Mouse (Mus musculus) heart, adult 2 months (tissue): ENCODE data around the gene Slc43a2. TPM values are rescaled to one million over a fixed set of nuclear protein-coding genes. Genes with fewer than 3 reads are reported as not detected.

Experiments used
- DNase-seq, 2 experiments: peaks; one replicate each; pipeline ENCODE4 v3.0.0; 2021
- H3K27ac ChIP-seq: fragments of 200-600 bp; 2 replicates; pipeline ENCODE4 v1.8.1; 2022
- H3K27me3 ChIP-seq: fragments of 200-500 bp; 2 replicates; pipeline ENCODE4 v1.6.1; 2012; ENCODE audit warnings: mild to moderate bottlenecking, low read length, inconsistent platforms, mixed read lengths; ENCODE audit not compliant: control insufficient read depth, insufficient read depth
- H3K36me3 ChIP-seq: fragments of 200-500 bp; 2 replicates; pipeline ENCODE4 v1.6.1; 2012; ENCODE audit warnings: low read length, inconsistent platforms; ENCODE audit not compliant: control insufficient read depth, insufficient read depth
- H3K4me1 ChIP-seq: fragments of 200-500 bp; 2 replicates; pipeline ENCODE4 v1.6.1; 2011; ENCODE audit warnings: low read length; ENCODE audit not compliant: control insufficient read depth, insufficient read depth
- H3K4me3 ChIP-seq: fragments of 200-600 bp; 2 replicates; pipeline ENCODE4 v1.8.1; 2022
- H3K79me2 ChIP-seq: fragments of 200-500 bp; replicated peaks from 2 replicates; pipeline ENCODE4 v1.6.1; 2012; ENCODE audit warnings: mild to moderate bottlenecking, inconsistent platforms, low read length, moderate library complexity, mixed read lengths; ENCODE audit not compliant: control insufficient read depth, insufficient read depth
- H3K9ac ChIP-seq: fragments of 200-500 bp; 2 replicates; pipeline ENCODE4 v1.6.1; 2012; ENCODE audit warnings: low read depth, mild to moderate bottlenecking, control low read depth, inconsistent platforms, low read length, mixed read lengths
- CTCF ChIP-seq: fragments of 200-600 bp; IDR thresholded peaks from 2 replicates; pipeline ENCODE4 v1.8.1; 2022; ENCODE audit warnings: antibody characterized with exemption, mild to moderate bottlenecking, moderate library complexity
- EP300 ChIP-seq: fragments of 200-500 bp; IDR thresholded peaks from 2 replicates; pipeline ENCODE4 v1.6.1; 2011; ENCODE audit warnings: low read depth, low read length, control low read depth; ENCODE audit not compliant: insufficient read depth
- POLR2A ChIP-seq: fragments of 200-500 bp; IDR thresholded peaks from 2 replicates; pipeline ENCODE4 v1.6.1; 2011; ENCODE audit warnings: mild to moderate bottlenecking, low read depth, low read length, control low read depth; ENCODE audit not compliant: insufficient read depth
- WGBS: fragments of 180-500 bp; shearing (Covaris S2); methylation state at CpG from one replicate; pipeline ENCODE4 v1.1.7; 2018; 5-methylcytosine and 5-hydroxymethylcytosine counted together
- intact Hi-C: fragments of 180-260 bp; cut with DNase I; formaldehyde crosslinking; loops from one replicate; pipeline ENCODE4 v1.15.1; 2025
- polyA plus RNA-seq: library from polyadenylated mRNA; depleted of rRNA; stranded (reverse); fragments of >200 nt; gene quantifications from 2 replicates; pipeline ENCODE4 v1.2.3, GENCODE M21; 2012
- total RNA-seq, 2 experiments: library from RNA; stranded (reverse); gene quantifications; 2 replicates each; pipeline ENCODE4 v1.2.3; 2021

Gene Slc43a2
- total and polyA plus RNA-seq, 3 experiments = 13.6 to 14.6 (median 13.7) TPM

DNA sequence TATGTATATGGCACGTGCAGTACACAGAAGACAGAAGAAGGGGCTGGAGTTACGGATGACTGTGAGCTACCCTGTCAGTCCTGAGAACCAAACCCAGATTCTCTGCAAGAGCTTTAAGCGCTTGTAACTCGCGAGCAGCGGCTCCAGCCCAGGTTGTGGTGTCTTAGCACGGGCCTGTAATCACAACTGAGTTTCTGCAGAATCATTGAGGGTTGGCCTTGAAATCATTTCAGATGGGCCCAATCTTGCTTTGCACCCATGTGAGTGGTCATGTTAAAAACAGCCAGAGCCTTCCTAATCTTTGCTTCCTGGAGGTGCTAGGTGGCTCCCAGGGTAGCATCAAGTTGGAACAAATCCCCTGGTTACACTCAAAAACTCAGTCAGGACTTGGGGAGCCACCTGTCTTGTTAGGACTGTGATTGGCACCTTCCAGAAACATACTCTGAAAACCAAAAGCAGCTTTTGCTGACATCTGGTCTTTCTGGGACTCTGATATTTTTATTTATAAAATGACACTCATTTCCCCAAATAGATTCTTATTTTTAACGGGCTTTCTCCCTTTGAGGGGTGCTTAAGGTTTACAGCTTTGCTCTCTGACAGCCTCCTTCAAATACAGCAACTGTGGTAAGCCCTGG lies 28.5 kb downstream of the Slc43a2 start:
- Histone ChIP-seq H3K4me1 (peaks cover 10% of the 10 kb centered on the region), H3K9ac (no peak overlapping the region), H3K27ac (no peak overlapping the region), H3K27me3 (no peaks in the 10 kb centered on the region), H3K79me2 (no peaks in the 10 kb centered on the region), H3K4me3 (no peak overlapping the region), H3K36me3 (no peaks in the 10 kb centered on the region)
- DNase-seq = no peak
- intact Hi-C loops = no loop called here
- no peak for TF ChIP-seq POLR2A
- TF ChIP-seq EP300 = no peak
- TF ChIP-seq CTCF = no peak
- 90% methylated on average over 8 of the region's 8 CpGs for WGBS

GRCm38 (mm10) chr11:75560530-75561409 lies 29.3 kb downstream of the Slc43a2 start:
- Histone ChIP-seq H3K27me3 (no peaks in the 10 kb centered on the region), H3K27ac (no peak overlapping the region), H3K4me1 (peaks cover 14% of the 10 kb centered on the region), H3K36me3 (no peaks in the 10 kb centered on the region), H3K4me3 (no peak overlapping the region), H3K9ac (no peak overlapping the region), H3K79me2 (no peaks in the 10 kb centered on the region)
- 83% methylated on average over 14 of the region's 14 CpGs for WGBS
- intact Hi-C loops = no loop called here
- no peak for DNase-seq
- TF ChIP-seq EP300 (no peak), POLR2A (no peak), CTCF (no peak)

DNA sequence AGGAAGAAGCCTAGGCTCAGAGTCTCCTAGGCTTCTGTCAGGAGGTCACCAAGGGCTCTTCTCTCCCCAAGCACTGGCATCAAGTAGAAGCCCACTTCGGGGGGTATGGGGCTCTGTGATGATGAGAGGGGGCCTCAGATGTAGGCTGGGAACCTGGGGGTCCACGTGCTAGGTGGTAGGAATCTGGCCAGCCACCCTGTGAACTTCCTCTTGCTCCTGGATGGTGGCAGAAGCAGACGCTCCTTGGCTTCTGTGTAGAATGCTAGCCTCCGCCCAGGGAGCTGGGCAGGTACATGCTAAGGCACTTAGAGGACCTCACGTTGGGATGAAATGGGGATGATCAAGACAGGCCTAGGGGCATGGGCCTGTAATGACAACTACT lies 29.9 kb downstream of the Slc43a2 start:
- no peaks in the 10 kb centered on the region for H3K27me3 ChIP-seq
- no peak overlapping the region for H3K27ac ChIP-seq
- no peaks in the 10 kb centered on the region for H3K79me2 ChIP-seq
- 88% methylated on average over 5 of the region's 5 CpGs for WGBS
- TF ChIP-seq EP300 (no peak), POLR2A (no peak), CTCF (no peak)
- H3K4me1 ChIP-seq = peaks cover 18% of the 10 kb centered on the region
- no peak overlapping the region for H3K9ac ChIP-seq
- no peaks in the 10 kb centered on the region for H3K36me3 ChIP-seq
- H3K4me3 ChIP-seq = no peak overlapping the region
- DNase-seq = no peak
- intact Hi-C loops = no loop called here

DNA sequence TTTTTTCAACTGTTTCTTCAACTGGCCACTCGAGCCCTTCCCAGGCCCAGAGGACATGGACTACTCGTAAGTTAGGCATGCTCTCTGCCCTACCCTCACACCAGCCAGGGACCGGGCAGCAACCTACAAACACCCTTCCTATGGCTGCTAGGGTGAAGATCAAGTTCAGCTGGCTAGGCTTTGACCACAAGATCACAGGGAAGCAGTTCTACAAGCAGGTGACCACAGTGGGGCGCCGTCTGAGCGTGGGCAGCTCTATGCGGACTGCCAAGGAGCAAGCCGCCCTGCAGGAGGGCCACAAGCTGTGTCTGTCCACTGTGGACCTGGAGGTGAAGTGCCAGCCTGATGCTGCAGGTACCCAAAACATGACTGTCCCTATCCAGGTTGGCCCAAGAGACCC lies 31.3 kb downstream of the Slc43a2 start:
- Histone ChIP-seq H3K9ac (no peak overlapping the region), H3K4me1 (peaks cover 18% of the 10 kb centered on the region), H3K79me2 (no peaks in the 10 kb centered on the region), H3K27me3 (no peaks in the 10 kb centered on the region), H3K4me3 (no peak overlapping the region), H3K36me3 (no peaks in the 10 kb centered on the region), H3K27ac (no peak overlapping the region)
- TF ChIP-seq CTCF (no peak), EP300 (no peak), POLR2A (no peak)
- no peak for DNase-seq
- WGBS = 91% methylated on average over 8 of the region's 8 CpGs
- intact Hi-C loops = no loop called here

GRCm38 (mm10) chr11:75563851-75564548 lies 32.5 kb downstream of the Slc43a2 start:
- Histone ChIP-seq H3K27me3 (no peaks in the 10 kb centered on the region), H3K79me2 (no peaks in the 10 kb centered on the region), H3K4me3 (no peak overlapping the region), H3K4me1 (peaks cover 18% of the 10 kb centered on the region), H3K9ac (peak overlapping the region; percentile 25), H3K27ac (peak overlapping the region; percentile 77), H3K36me3 (no peaks in the 10 kb centered on the region)
- intact Hi-C loops = no loop called here
- TF ChIP-seq CTCF (no peak), POLR2A (no peak), EP300 (no peak)
- DNase-seq = peak; percentile 68 to 75
- 26% methylated on average over 18 of the region's 18 CpGs for WGBS

- no peak overlapping the region for H3K4me3 ChIP-seq
- 42% methylated on average over 2 of the region's 2 CpGs for WGBS
- H3K4me1 ChIP-seq = peaks cover 18% of the 10 kb centered on the region
- DNase-seq = peak; percentile 72 to 87
- no peaks in the 10 kb centered on the region for H3K36me3 ChIP-seq
- peak overlapping the region; percentile 68 for H3K27ac ChIP-seq
- no peak for TF ChIP-seq POLR2A
- TF ChIP-seq CTCF = no peak
- TF ChIP-seq EP300 = peak; percentile 80; the same call in 1 of the 2 replicates
- no peak overlapping the region for H3K9ac ChIP-seq
- intact Hi-C loops = no loop called here
- no peaks in the 10 kb centered on the region for H3K27me3 ChIP-seq
- H3K79me2 ChIP-seq = no peaks in the 10 kb centered on the region
Observed at GRCm38 (mm10) chr11:75565849-75566248, 34.4 kb downstream of the Slc43a2 start.
